Mouse (Mus musculus): Measurements from ENCODE around the gene Aco2. TPM values are rescaled to one million over a fixed set of nuclear protein-coding genes. Genes with fewer than 3 reads are reported as not detected.

Gene Aco2
- polyA plus RNA-seq, 1 experiment from 2014 or later = 87.0 TPM

- no peak for ATAC-seq
- no peak overlapping the region for H3K4me3 ChIP-seq (ENCODE audit: low read depth, low read length)
These were observed 54.3 kb downstream of the Aco2 start for GRCm38 (mm10) chr15:81926446-81926822.

DNA sequence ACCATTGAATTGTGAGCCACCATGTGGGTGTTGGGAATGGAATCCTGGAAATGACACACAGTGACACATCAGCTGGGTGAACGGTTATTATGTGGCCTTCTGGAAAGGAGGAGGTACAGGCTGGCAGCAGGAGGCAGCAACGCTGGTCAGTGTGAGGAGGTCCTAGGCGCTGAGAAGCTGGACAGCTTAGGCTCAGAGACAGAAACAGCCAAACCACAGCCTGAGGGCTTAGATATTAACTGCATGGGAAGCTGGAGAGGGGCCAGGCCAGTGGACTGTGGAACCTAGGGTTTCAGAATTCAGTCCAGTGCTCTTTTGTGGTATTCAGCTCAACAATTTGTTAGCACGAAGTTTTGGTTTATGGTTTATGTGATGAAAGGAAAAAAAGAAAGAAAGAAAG lies 55.6 kb downstream of the Aco2 start:
- H3K27ac ChIP-seq (ENCODE audit: low read depth) = peak overlapping the region; percentile 72
- no peak overlapping the region for H3K4me3 ChIP-seq (ENCODE audit: low read depth, low read length)
- peaks cover 33% of the 10 kb centered on the region for H3K4me1 ChIP-seq (ENCODE audit: insufficient read depth)
- no peak overlapping the region for H3K9ac ChIP-seq (replicated peaks)
- peak; percentile 68 for DNase-seq
- no peaks in the 10 kb centered on the region for H3K27me3 ChIP-seq (ENCODE audit: insufficient read depth, low read length)
- ATAC-seq = peak; percentile 30
- no peaks in the 10 kb centered on the region for H3K9me3 ChIP-seq (ENCODE audit: low read length)
- no peaks in the 10 kb centered on the region for H3K36me3 ChIP-seq (replicated peaks; ENCODE audit: insufficient read depth, low read length)
- 30% methylated on average over 4 of the region's 4 CpGs for WGBS (ENCODE audit: insufficient replicate concordance)
- TF ChIP-seq EP300 (IDR thresholded peaks at IDR 0.05; ENCODE audit: low read depth) = no peak
- 0 out of 2 replicates have a peak, but pooled peaks have one; percentile 10 for TF ChIP-seq CTCF (IDR thresholded peaks at IDR 0.05; ENCODE audit: low read depth)
- H3K4me2 ChIP-seq (ENCODE audit: low read depth, low read length) = peak overlapping the region; percentile 36; the same call in 1 of the 2 replicates

More at GRCm38 (mm10) chr15:81926446-81926822, 54.3 kb downstream of the Aco2 start:
- Histone ChIP-seq H3K27me3 (ENCODE audit: insufficient read depth, low read length) (no peaks in the 10 kb centered on the region), H3K9me3 (ENCODE audit: low read length) (no peaks in the 10 kb centered on the region), H3K4me1 (ENCODE audit: insufficient read depth) (peaks cover 33% of the 10 kb centered on the region), H3K4me2 (ENCODE audit: low read depth, low read length) (peak overlapping the region; percentile 99; the same call in 1 of the 2 replicates), H3K9ac (replicated peaks) (no peak overlapping the region), H3K36me3 (replicated peaks; ENCODE audit: insufficient read depth, low read length) (peaks cover 4% of the 10 kb centered on the region; the same call in 1 of the 2 replicates), H3K27ac (ENCODE audit: low read depth) (no peak overlapping the region)
- WGBS (ENCODE audit: insufficient replicate concordance) = 38% methylated on average over 9 of the region's 9 CpGs
- no peak for DNase-seq
- TF ChIP-seq CTCF (IDR thresholded peaks at IDR 0.05; ENCODE audit: low read depth) (no peak), EP300 (IDR thresholded peaks at IDR 0.05; ENCODE audit: low read depth) (no peak)

- Histone ChIP-seq H3K4me3 (ENCODE audit: low read depth, low read length) (no peak overlapping the region), H3K4me2 (ENCODE audit: low read depth, low read length) (peak overlapping the region; percentile 36), H3K27ac (ENCODE audit: low read depth) (peak overlapping the region; percentile 72), H3K4me1 (ENCODE audit: insufficient read depth) (peaks cover 35% of the 10 kb centered on the region), H3K9ac (replicated peaks) (0 out of 2 replicates have a peak overlapping the region, but pooled peaks have one; percentile 34), H3K36me3 (replicated peaks; ENCODE audit: insufficient read depth, low read length) (no peaks in the 10 kb centered on the region), H3K9me3 (ENCODE audit: low read length) (no peaks in the 10 kb centered on the region), H3K27me3 (ENCODE audit: insufficient read depth, low read length) (no peaks in the 10 kb centered on the region)
- peak; percentile 47 for DNase-seq
- no peak for ATAC-seq
- no peak for TF ChIP-seq CTCF (IDR thresholded peaks at IDR 0.05; ENCODE audit: low read depth)
- no peak for TF ChIP-seq EP300 (IDR thresholded peaks at IDR 0.05; ENCODE audit: low read depth)
- WGBS (ENCODE audit: insufficient replicate concordance) = 31% methylated on average over 11 of the region's 11 CpGs
These were observed 56.2 kb downstream of the Aco2 start for GRCm38 (mm10) chr15:81928277-81928676.

DNA sequence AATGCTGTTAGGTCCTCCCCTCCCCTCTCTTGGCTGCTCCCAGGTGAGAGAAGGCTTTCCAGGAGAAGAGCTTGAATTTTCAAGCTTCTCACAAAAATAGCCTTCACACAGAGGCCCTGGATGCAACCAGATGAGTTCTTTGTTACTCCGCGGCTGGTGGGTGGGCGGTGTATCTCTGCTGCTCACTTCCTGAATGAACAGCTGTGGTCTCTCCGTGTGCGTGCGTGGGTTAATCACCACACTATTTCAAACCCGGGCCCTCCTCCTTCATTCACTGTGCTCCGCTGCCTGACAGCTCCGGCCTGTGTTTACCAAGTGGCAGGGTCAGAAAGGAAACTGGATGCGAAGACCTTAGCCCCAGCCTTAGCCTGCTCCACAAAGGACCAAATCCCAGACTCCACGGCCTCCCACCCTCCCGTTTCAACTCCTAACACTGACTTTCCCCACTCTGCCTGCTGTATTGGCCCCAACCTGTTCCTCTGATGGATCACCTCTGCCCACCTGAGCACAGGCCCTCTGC lies 60.9 kb downstream of the Aco2 start:
- WGBS (ENCODE audit: insufficient replicate concordance) = 21% methylated on average over 12 of the region's 12 CpGs

DNA sequence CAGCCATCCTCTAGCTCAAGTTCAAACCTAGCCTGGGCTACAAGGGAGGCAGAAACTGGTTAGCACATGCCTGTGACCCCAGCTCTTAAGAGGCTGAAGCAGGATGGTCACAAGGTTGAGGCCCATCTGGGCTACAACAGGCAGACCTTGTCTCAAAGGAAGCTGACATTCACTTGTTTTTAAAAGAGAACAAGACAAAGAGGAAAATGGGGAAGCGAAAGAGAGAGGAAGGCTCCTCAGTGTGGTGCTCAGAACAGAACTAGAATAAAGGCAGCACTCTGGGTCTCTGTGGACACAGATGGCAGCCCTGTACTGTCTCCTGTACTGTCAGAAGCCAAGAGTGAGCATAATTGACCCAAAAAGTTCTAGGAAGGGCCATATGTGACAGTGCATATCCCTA lies 61.9 kb downstream of the Aco2 start:
- Histone ChIP-seq H3K4me3 (ENCODE audit: low read depth, low read length) (no peak overlapping the region), H3K9ac (replicated peaks) (no peak overlapping the region), H3K36me3 (replicated peaks; ENCODE audit: insufficient read depth, low read length) (no peaks in the 10 kb centered on the region), H3K4me1 (ENCODE audit: insufficient read depth) (peaks cover 9% of the 10 kb centered on the region), H3K27me3 (ENCODE audit: insufficient read depth, low read length) (peaks cover 9% of the 10 kb centered on the region), H3K4me2 (ENCODE audit: low read depth, low read length) (no peak overlapping the region), H3K27ac (ENCODE audit: low read depth) (peak overlapping the region; percentile 59), H3K9me3 (ENCODE audit: low read length) (no peaks in the 10 kb centered on the region)
- ATAC-seq = no peak
- TF ChIP-seq EP300 (IDR thresholded peaks at IDR 0.05; ENCODE audit: low read depth) (no peak), CTCF (IDR thresholded peaks at IDR 0.05; ENCODE audit: low read depth) (no peak)
- WGBS (ENCODE audit: insufficient replicate concordance) = 63% methylated on average over 1 of the region's 1 CpGs
- DNase-seq = no peak

More for the DNA sequence above, 60.9 kb downstream of the Aco2 start:
- Histone ChIP-seq H3K4me1 (ENCODE audit: insufficient read depth) (peaks cover 17% of the 10 kb centered on the region), H3K27me3 (ENCODE audit: insufficient read depth, low read length) (peaks cover 9% of the 10 kb centered on the region), H3K9ac (replicated peaks) (0 out of 2 replicates have a peak overlapping the region, but pooled peaks have one; percentile 21), H3K27ac (ENCODE audit: low read depth) (peak overlapping the region; percentile 59), H3K36me3 (replicated peaks; ENCODE audit: insufficient read depth, low read length) (no peaks in the 10 kb centered on the region), H3K4me2 (ENCODE audit: low read depth, low read length) (no peak overlapping the region), H3K4me3 (ENCODE audit: low read depth, low read length) (no peak overlapping the region), H3K9me3 (ENCODE audit: low read length) (no peaks in the 10 kb centered on the region)
- ATAC-seq (no peak; the same call in 1 of the 2 replicates), DNase-seq (no peak)
- TF ChIP-seq CTCF (IDR thresholded peaks at IDR 0.05; ENCODE audit: low read depth) = no peak
- TF ChIP-seq EP300 (IDR thresholded peaks at IDR 0.05; ENCODE audit: low read depth) = no peak

GRCm38 (mm10) chr15:81935869-81936637 lies 63.9 kb downstream of the Aco2 start:
- ATAC-seq (no peak), DNase-seq (no peak)
- no peak overlapping the region for H3K9ac ChIP-seq (replicated peaks)
- no peaks in the 10 kb centered on the region for H3K9me3 ChIP-seq (ENCODE audit: low read length)
- H3K4me2 ChIP-seq (ENCODE audit: low read depth, low read length) = no peak overlapping the region
- H3K27me3 ChIP-seq (ENCODE audit: insufficient read depth, low read length) = peaks cover 9% of the 10 kb centered on the region
- H3K27ac ChIP-seq (ENCODE audit: low read depth) = no peak overlapping the region
- 48% methylated on average over 7 of the region's 7 CpGs for WGBS (ENCODE audit: insufficient replicate concordance)
- no peaks in the 10 kb centered on the region for H3K36me3 ChIP-seq (replicated peaks; ENCODE audit: insufficient read depth, low read length)
- H3K4me3 ChIP-seq (ENCODE audit: low read depth, low read length) = no peak overlapping the region
- peaks cover 8% of the 10 kb centered on the region for H3K4me1 ChIP-seq (ENCODE audit: insufficient read depth)
- TF ChIP-seq EP300 (IDR thresholded peaks at IDR 0.05; ENCODE audit: low read depth) (no peak), CTCF (IDR thresholded peaks at IDR 0.05; ENCODE audit: low read depth) (no peak)

All from liver, postnatal 0 days (tissue).